Mouse (Mus musculus) olfactory bulb, adult 2 months (tissue): ENCODE results near the gene Cd81.

Source experiments
- CTCF ChIP-seq: fragments of 200-500 bp; IDR thresholded peaks from 2 replicates; pipeline ENCODE4 v1.5.1; 2012; ENCODE audit warnings: low read depth, mild to moderate bottlenecking, low read length, moderate library complexity; ENCODE audit not compliant: insufficient read depth
- POLR2A ChIP-seq: fragments of 200-500 bp; IDR thresholded peaks from 2 replicates; pipeline ENCODE4 v1.6.1; 2012; ENCODE audit warnings: mild to moderate bottlenecking, low read depth, low read length, moderate library complexity; ENCODE audit not compliant: insufficient read depth

DNA sequence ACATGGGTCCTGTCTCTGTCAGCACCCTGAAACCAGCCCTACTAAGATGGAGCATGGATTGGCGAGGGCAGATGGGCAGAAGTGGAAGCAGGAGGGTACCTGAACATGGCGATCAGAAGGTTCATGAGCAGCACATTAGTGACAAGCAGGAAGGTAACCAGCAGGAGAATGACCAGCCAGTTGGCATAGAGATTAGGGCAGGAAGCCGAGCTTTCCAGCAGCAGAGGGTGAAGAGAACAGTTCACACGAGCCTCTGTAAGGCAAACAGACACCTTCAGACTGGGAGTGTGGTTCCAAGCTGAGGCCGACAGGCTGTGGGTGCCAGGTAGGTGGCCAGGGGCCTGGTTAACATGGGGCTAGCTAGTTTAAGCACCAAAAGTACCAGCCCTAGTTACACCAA lies 22.9 kb downstream of the Cd81 start:
- TF ChIP-seq CTCF (no peak), POLR2A (no peak)
